Mouse (Mus musculus): Measurements from ENCODE around the gene Grsf1. TPM values are rescaled to one million over a fixed set of nuclear protein-coding genes. Genes with fewer than 3 reads are reported as not detected.

Grsf1 gene
- total RNA-seq, 2 experiments from 2014 or later = 115 to 129 TPM

DNA sequence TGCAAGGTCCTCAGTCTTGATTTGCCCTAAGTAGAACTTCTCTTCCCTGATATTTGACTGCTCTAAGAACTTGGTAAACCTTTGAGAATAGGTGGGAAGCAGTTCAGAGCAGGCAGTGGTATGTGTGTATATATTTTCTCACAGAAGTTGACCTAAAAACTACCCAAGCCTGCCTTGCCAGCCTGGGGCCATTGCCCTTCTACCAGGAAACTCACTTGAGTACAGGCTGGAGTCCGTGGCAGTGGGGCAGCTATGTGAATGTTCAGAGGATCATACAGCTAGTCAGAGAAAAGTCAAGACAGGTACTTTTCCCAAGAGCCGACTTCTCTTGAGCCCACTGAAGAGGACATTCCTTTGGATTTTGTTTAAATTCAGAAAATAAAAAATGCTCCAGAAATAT is 31.1 kb downstream of the Grsf1 start:
- intact Hi-C loops (cut with DNase I) = no loop called here
- DNase-seq = no peak

DNA sequence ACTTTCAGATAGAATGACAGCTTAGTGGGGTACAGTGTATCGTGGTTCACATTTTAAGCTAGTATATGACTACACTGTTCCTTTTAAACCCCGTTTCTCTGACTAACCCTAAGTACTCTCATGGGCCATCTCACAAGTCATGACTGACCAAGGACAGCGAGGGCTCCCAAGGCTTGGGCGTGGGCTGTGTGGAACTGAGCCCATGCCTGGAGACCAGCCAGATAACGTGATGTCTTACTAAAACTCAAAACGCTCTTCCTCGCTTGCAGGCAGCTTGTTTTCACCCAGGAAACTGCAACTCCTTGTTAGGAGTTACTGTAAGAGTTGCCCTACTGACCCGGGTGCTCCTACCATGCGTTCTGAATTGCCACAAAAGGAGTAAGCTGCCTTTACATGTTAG is 32.5 kb downstream of the Grsf1 start:
- intact Hi-C loops (cut with DNase I) = no loop called here
- DNase-seq = peak; percentile 52 to 57

DNA sequence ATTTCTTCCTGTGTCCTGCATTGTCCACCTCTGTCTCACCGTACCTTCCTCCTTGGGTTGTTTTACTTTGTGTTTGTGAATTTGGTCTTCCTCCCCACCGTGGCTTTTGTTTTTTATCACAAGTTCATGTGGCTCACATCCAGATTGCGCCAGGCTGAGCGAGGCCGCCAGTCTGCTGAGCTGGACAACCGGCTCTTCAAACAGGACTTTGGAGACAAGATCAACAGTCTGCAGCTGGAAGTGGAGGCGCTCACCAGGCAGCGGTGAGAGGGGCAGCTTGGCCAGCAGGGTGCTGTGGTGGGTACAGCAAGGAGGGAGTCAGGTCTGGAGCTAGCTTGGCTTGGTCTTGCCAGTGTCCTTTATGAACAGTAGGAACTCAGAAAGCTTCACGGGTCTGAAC is 33.2 kb downstream of the Grsf1 start:
- no peak for DNase-seq
- intact Hi-C loops (cut with DNase I) = no loop called here

DNA sequence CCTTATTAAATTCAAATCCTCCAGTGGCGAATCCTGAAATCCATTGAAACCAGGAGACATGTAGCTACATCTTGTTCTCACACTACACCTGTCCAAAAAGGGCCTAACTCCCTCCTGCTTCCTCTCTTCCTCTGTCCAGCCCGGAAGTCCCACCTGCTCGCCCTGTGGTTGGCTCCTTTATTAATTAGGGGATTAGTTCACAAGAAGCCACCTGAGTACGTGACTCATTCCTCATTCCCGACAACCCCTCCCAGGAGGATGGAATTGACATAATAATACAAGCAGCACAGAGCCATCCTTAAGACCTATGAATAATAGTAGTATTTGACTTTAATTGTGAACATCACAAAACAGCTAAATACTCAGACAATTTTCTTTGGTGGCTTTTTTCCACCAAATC is 41.9 kb downstream of the Grsf1 start:
- intact Hi-C loops (cut with DNase I) = no loop called here
- no peak for DNase-seq

DNA sequence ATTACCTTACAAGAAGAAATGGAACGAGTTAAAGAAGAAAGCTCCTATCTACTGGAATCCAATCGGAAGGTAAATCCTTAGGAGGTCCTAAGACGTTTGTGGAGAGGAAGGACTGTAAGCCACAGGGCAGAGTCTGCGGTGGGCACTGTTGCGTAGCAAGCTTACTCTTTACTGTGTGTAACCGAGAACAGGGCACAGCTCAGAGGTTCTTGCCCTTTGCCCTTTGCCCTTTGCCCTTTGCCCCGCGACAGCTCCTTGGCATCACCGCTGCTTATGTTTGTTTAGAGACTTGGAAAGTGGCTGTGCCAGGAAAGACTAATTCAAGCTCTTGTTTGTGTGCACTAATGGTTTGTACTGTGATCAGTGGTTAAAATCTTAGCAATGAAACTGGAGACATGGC is 43.5 kb downstream of the Grsf1 start:
- no peak for DNase-seq
- intact Hi-C loops (cut with DNase I) = no loop called here

DNA sequence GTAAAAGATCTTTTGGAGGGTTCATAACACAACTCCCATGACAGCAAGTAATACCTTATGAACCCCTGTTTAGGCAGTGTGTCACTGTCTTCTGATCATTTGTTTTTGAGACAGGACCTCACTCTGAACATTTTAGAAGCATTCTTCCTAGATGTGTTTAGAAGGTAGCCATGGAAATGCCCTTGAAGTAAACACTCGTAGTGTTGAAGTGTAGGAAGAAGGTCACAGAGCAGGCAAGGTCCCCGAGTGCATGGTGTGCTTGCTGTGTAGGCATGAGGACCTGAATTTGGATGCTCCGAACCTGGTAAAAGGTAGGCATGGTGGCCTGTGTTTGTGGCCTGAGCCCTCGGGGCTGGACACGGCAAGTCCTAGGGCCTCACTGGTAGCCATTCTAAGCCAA is 44.4 kb downstream of the Grsf1 start:
- intact Hi-C loops (cut with DNase I) = no loop called here
- DNase-seq = no peak

DNA sequence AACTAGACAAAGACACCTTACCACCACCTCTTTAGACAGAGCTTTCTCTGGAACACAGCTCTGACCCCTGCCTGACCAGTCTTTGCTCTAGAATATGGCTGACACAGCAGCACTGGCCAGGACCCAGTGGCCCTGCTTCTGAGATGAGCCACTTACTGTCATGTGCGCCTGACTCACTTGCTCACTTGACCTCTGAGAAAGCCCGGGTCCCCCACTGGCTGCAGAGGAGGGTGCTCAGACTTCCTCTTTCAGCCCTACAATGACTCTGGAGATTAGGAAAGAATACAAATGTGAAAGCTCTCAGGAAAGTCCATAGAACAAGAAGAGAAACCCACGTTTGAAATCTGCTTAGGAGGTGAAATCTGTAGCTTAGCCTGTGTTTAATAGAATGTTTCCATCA is 45.1 kb downstream of the Grsf1 start:
- intact Hi-C loops (cut with DNase I) = no loop called here
- DNase-seq = no peak

DNA sequence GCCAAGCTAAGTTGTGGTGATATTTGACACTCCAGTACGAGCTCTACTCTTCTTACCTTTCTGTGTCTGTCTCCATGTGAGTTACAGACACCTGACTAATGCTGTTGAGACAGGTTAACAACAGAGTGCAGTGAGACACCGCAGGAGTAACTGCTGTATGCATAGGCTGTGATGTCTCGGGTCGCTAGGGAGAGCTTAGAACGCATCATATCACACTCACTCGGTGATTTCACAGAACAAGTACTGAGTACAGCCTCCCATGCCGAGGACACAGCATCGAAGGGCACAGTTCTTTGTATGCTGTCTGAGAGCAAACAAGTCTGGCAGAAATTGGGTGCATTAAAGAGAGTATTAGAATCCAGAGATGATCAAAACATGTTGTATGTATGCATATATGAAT is 46.0 kb downstream of the Grsf1 start:
- intact Hi-C loops (cut with DNase I) = no loop called here
- no peak for DNase-seq

DNA sequence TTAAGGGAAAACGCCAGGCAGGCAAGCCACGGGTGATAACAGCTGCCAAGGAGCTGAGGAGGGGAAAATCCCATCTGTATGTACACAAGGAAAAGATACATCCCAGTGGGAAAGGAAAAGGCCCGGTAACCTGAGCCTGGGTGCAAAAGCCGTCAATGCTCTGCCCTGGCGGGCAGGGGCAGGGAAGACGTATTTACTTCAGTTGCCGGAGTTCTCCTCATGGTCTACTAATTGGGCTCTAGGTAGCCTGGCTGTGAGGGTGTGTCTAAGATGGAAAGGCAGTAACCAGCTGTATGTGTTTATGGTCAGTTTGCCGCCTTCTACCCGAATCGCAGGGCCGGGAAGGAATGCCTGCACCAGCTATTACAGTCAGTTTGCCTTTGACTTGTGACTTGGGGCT is 46.8 kb downstream of the Grsf1 start:
- no peak for DNase-seq
- intact Hi-C loops (cut with DNase I) = no loop called here

DNA sequence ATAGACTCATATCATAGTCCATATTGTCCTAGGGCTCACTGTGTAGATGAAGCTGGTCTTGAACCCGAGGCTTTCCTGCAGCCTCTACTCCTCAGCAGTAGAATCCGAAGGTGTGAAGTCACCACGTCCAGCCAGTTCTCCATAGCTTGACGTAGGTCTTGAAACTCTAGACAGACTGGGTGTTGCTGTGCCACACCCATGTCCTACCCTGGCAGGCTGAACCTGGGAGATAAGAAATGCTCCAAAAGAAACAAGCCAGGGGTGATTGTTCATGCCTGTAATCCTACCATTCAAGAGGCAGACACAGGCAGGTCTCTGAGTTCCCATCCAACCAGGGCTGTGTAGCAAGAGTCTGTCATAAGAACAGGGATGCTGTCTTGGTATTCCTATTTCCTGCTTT is 48.4 kb downstream of the Grsf1 start:
- intact Hi-C loops (cut with DNase I) = no loop called here
- DNase-seq = no peak

DNA sequence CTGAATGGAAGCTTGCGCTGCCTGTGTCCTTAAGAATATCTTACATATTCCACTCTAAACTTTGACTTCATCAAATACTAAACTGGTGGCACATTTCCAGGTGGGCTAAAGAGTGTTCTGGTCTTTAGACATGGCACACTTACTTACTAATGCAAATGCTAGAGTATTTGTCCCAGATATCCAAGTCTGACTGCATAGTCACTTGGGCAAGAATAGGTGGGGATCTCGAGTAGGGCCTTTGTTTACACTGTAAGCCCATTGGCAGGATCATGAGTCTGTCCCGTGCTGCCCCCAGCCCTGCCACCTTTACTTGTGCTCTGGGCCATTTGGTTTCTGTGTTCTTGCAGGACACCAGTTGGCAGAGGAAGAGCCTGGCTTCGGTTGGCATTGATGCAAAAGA is 59.0 kb downstream of the Grsf1 start:
- no peak for DNase-seq

DNA sequence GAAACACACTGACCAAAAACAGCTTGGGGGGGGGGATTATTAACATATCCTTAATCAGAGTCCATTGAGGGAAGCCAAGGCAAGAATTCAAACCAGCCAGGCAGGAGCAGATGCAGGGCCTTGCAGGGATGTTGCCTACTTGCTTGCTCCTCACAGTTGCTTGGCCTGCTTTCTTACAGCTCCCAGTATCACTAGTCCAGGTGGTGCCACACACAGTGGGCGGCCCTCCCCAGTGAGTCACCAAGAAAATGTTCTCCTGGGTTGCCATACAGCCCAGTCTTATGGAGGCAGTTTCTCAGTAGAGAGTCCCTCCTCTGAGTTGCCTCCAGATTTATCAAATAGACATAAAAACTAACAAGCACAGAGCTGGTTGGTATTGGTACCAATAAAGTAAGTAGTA is 61.8 kb downstream of the Grsf1 start:
- intact Hi-C loops (cut with DNase I) = no loop called here
- DNase-seq = no peak

More for the DNA sequence above, 59.0 kb downstream of the Grsf1 start:
- intact Hi-C loops (cut with DNase I) = no loop called here

Other genes with a start within 250 kb of the Grsf1 start
- gene Ambn, start 220.2 kb downstream of the Grsf1 start, total RNA-seq (2021) = not detected
- not detected for gene Enam, start 188.2 kb downstream of the Grsf1 start, total RNA-seq (2021)
- gene Jchain, start 148.3 kb downstream of the Grsf1 start, total RNA-seq (2021) = under 1 TPM; 0.30 to 0.33 TPM
- 10 to 100 TPM; 20.5 to 23.6 TPM for gene Utp3, start 121.7 kb downstream of the Grsf1 start, total RNA-seq (2021)
- gene Rufy3, start 111.1 kb downstream of the Grsf1 start, total RNA-seq (2021) = 1 to 10 TPM; 6.6 to 6.7 TPM
- 10 to 100 TPM; 20.9 to 21.3 TPM for gene Mob1b, start 44.7 kb upstream of the Grsf1 start, total RNA-seq (2021)
- 1 to 10 TPM; 1.1 to 1.9 TPM for gene Dck, start 88.8 kb upstream of the Grsf1 start, total RNA-seq (2021)
- 10 to 100 TPM; 15.3 to 20.3 TPM for gene Slc4a4, start 210.6 kb upstream of the Grsf1 start, total RNA-seq (2021)